Mouse (Mus musculus): ENCODE results near the gene Cntn5. TPM values are rescaled to one million over a fixed set of nuclear protein-coding genes. Genes with fewer than 3 reads are reported as not detected.

Gene Cntn5
- total and polyA plus RNA-seq, 3 experiments: not detected

GRCm38 (mm10) chr9:10713641-10714040 lies 190.9 kb downstream of the Cntn5 start:
- no peak for DNase-seq (ENCODE audit: extremely low read depth)
- no peak overlapping the region for H3K4me2 ChIP-seq (ENCODE audit: insufficient read depth, low read depth, poor library complexity, severe bottlenecking)
- in situ Hi-C loops (cut with MboI; ENCODE audit: low pct_ligation_motif_present, low pct_unique_long_range_greater_than_20kb, low sequenced_read_pairs): no loop called here
- H3K36me3 ChIP-seq (replicated peaks in 1 of 2; ENCODE audit: control insufficient read depth in 1 of 2, insufficient read depth in 1 of 2, low read length in 1 of 2): no peaks in the 10 kb centered on the region
- H3K27ac ChIP-seq (ENCODE audit: insufficient read depth, low read depth): no peak overlapping the region
- H3K79me2 ChIP-seq (replicated peaks; ENCODE audit: control insufficient read depth, extremely low read depth, insufficient read depth, poor library complexity, severe bottlenecking): no peaks in the 10 kb centered on the region
- TF ChIP-seq KAT2A (IDR thresholded peaks at IDR 0.05; ENCODE audit: insufficient replicate concordance, low read length) (no peak), ZMIZ1 (IDR thresholded peaks at IDR 0.05; ENCODE audit: low read depth, low read length) (no peak), POLR2A (IDR thresholded peaks at IDR 0.05; ENCODE audit: low read depth, low read length) (no peak), RAD21 (IDR thresholded peaks at IDR 0.05; ENCODE audit: low read depth, low read length) (no peak)
- no peak overlapping the region for H3K9ac ChIP-seq (ENCODE audit: insufficient read depth, low read depth)
- dilution Hi-C loops (cut with MboI; ENCODE audit: extremely low pct_ligation_motif_present, extremely low pct_unique_long_range_greater_than_20kb, low sequenced_read_pairs): no loop called here
- H3K9me3 ChIP-seq (replicated peaks; ENCODE audit: low read length): no peaks in the 10 kb centered on the region
- H3K27me3 ChIP-seq (replicated peaks): no peaks in the 10 kb centered on the region
- H3K4me1 ChIP-seq (ENCODE audit: control insufficient read depth in 1 of 2, insufficient read depth in 2 of 2): no peaks in the 10 kb centered on the region
- H3K4me3 ChIP-seq (replicated peaks in 1 of 3; ENCODE audit: low read depth in 2 of 3, low read length in 2 of 3, poor library complexity in 1 of 3): no peak overlapping the region

DNA sequence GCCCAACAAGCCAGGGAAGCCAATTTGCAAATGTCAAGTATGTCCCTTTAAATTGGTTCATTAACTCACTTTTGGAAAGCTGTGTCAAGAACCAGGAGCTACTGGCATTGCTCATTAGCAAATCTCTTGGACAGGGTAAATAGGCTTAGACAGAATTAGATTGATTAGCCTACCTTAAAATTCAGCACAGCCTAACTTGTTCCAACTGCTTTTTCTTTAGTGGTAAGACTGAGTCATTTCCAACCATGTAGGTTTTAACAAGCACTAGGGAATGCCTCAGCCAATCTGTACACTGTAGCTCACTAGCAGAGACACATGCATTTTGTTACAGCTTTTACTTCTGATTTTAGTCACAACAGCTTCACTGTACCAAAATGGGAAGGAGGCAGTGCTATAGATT lies 222.9 kb downstream of the Cntn5 start:
- H3K4me3 ChIP-seq (replicated peaks in 1 of 3; ENCODE audit: low read depth in 2 of 3, low read length in 2 of 3, poor library complexity in 1 of 3): no peak overlapping the region
- H3K27me3 ChIP-seq (replicated peaks): no peaks in the 10 kb centered on the region
- no peaks in the 10 kb centered on the region for H3K36me3 ChIP-seq (replicated peaks in 1 of 2; ENCODE audit: control insufficient read depth in 1 of 2, insufficient read depth in 1 of 2, low read length in 1 of 2)
- dilution Hi-C loops (cut with MboI; ENCODE audit: extremely low pct_ligation_motif_present, extremely low pct_unique_long_range_greater_than_20kb, low sequenced_read_pairs): no loop called here
- no peaks in the 10 kb centered on the region for H3K4me1 ChIP-seq (ENCODE audit: control insufficient read depth in 1 of 2, insufficient read depth in 2 of 2)
- no peak overlapping the region for H3K4me2 ChIP-seq (ENCODE audit: insufficient read depth, low read depth, poor library complexity, severe bottlenecking)
- H3K79me2 ChIP-seq (replicated peaks; ENCODE audit: control insufficient read depth, extremely low read depth, insufficient read depth, poor library complexity, severe bottlenecking): no peaks in the 10 kb centered on the region
- H3K27ac ChIP-seq (ENCODE audit: insufficient read depth, low read depth): no peak overlapping the region
- no peaks in the 10 kb centered on the region for H3K9me3 ChIP-seq (replicated peaks; ENCODE audit: low read length)
- H3K9ac ChIP-seq (ENCODE audit: insufficient read depth, low read depth): no peak overlapping the region
- in situ Hi-C loops (cut with MboI; ENCODE audit: low pct_ligation_motif_present, low pct_unique_long_range_greater_than_20kb, low sequenced_read_pairs): no loop called here
- TF ChIP-seq ETS1 (conservative IDR thresholded peaks at IDR 0.05; ENCODE audit: low read depth, low read length) (no peak), NRF1 (IDR thresholded peaks at IDR 0.05; ENCODE audit: low read depth, low read length) (no peak), EP300 (IDR thresholded peaks at IDR 0.05; ENCODE audit: low read length) (peak; percentile 31; the same call in 1 of the 2 replicates), ZKSCAN1 (IDR thresholded peaks at IDR 0.05; ENCODE audit: borderline replicate concordance, low read depth, low read length) (no peak)
- peak; percentile 20 for DNase-seq (ENCODE audit: extremely low read depth)

DNA sequence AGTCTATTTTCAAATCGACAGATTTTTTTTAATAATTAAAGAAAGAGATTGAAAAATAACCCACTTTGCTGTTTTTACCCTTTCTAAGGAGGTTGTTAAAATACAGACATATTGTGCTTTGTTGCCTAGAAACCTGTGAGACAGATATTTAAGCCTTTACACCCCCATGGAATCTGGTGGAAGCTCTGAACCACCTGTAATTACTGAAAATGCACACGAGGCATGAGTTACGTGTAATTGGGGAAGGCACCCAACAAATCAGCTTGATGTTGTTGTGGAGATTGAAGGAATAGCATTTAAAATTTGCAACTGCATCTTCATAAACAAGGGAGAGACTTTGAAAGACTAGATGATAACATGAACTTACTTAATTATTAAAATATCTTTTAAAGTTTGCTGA lies 223.4 kb downstream of the Cntn5 start:
- no peak for TF ChIP-seq MXI1 (IDR thresholded peaks at IDR 0.05; ENCODE audit: low read depth, low read length)
- TF ChIP-seq EP300 (IDR thresholded peaks at IDR 0.05; ENCODE audit: low read length): no peak
- TF ChIP-seq NELFE (IDR thresholded peaks at IDR 0.05; ENCODE audit: low read depth, low read length): no peak
- TF ChIP-seq RAD21 (IDR thresholded peaks at IDR 0.05; ENCODE audit: low read depth, low read length): no peak
- TF ChIP-seq MEF2A (IDR thresholded peaks at IDR 0.05; ENCODE audit: borderline replicate concordance, low read depth, low read length): no peak
- no peak for TF ChIP-seq CTCF (conservative IDR thresholded peaks at IDR 0.05 in 1 of 2, IDR thresholded peaks at IDR 0.05 in 1 of 2; ENCODE audit: low read depth in 2 of 2, low read length in 2 of 2)
- TF ChIP-seq CHD2 (IDR thresholded peaks at IDR 0.05; ENCODE audit: low read length): no peak
- dilution Hi-C loops (cut with MboI; ENCODE audit: extremely low pct_ligation_motif_present, extremely low pct_unique_long_range_greater_than_20kb, low sequenced_read_pairs) (no loop called here), in situ Hi-C loops (cut with MboI; ENCODE audit: low pct_ligation_motif_present, low pct_unique_long_range_greater_than_20kb, low sequenced_read_pairs) (no loop called here)

More for the DNA sequence above, 223.4 kb downstream of the Cntn5 start:
- Histone ChIP-seq H3K9me3 (replicated peaks; ENCODE audit: low read length) (no peaks in the 10 kb centered on the region), H3K9ac (ENCODE audit: insufficient read depth, low read depth) (no peak overlapping the region), H3K36me3 (replicated peaks in 1 of 2; ENCODE audit: control insufficient read depth in 1 of 2, insufficient read depth in 1 of 2, low read length in 1 of 2) (no peaks in the 10 kb centered on the region), H3K27me3 (replicated peaks) (no peaks in the 10 kb centered on the region), H3K4me1 (ENCODE audit: control insufficient read depth in 1 of 2, insufficient read depth in 2 of 2) (no peaks in the 10 kb centered on the region), H3K79me2 (replicated peaks; ENCODE audit: control insufficient read depth, extremely low read depth, insufficient read depth, poor library complexity, severe bottlenecking) (no peaks in the 10 kb centered on the region), H3K4me2 (ENCODE audit: insufficient read depth, low read depth, poor library complexity, severe bottlenecking) (no peak overlapping the region), H3K27ac (ENCODE audit: insufficient read depth, low read depth) (no peak overlapping the region), H3K4me3 (replicated peaks in 1 of 3; ENCODE audit: low read depth in 2 of 3, low read length in 2 of 3, poor library complexity in 1 of 3) (no peak overlapping the region)
- no peak for DNase-seq (ENCODE audit: extremely low read depth)

Measured in CH12.LX (cell line).